Mouse (Mus musculus) embryo, embryonic 10.5 days (tissue): Measurements from ENCODE around the gene Gm8922.
"Not testable (repeated sequence)": the region's sequence is repeated elsewhere in the genome, so short reads cannot be mapped to it uniquely, and the experiment has no call there.

Experiments
- DNase-seq: peaks from one replicate; pipeline ENCODE4 v3.0.0-alpha.2; 2015; ENCODE audit warnings: low spot score

The Gm8922 gene

GRCm38 (mm10) chr5:11681659-11682058, at the start of gene Gm8922:
Gene Gm8922, plus strand, starts transcription at chr5:11681959.
- not testable (repeated sequence) for DNase-seq
